Mouse (Mus musculus): ENCODE measurements around the gene Sprr2h.

DNA sequence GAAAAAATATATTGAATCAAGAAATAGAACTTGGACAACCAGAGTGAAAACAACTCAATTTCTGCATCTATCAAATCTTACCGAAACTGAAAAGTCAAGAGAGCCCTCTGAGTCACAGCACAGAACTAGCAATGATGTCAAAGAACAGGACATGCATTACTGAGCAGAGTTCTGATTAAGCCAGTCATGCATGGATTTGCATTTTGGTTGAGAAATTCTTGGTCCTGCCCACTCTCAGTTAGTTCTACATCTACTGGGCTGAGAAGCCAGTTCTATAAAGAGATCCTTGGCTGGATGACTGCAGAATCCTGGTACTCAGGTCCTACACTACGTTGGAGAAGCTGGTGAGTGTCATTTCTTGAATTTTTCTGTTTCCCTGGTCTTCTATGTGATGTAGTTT, 11.9 kb upstream of the Sprr2h start:
- TF ChIP-seq CTCF (IDR thresholded peaks at IDR 0.05 in 2 of 3, conservative IDR thresholded peaks at IDR 0.05 in 1 of 3; ENCODE audit: control insufficient read depth in 1 of 3, insufficient read depth in 1 of 3, low read depth in 2 of 3, low read length in 3 of 3, poor library complexity in 1 of 3, severe bottlenecking in 1 of 3) (no peak), MAX (IDR thresholded peaks at IDR 0.05; ENCODE audit: low read length) (no peak), POLR2A (IDR thresholded peaks at IDR 0.05; ENCODE audit: control insufficient read depth in 1 of 2, insufficient read depth in 1 of 2, low read depth in 1 of 2, low read length in 2 of 2, poor library complexity in 1 of 2) (no peak), E2F4 (IDR thresholded peaks at IDR 0.05; ENCODE audit: borderline replicate concordance, low read depth, low read length) (no peak), GATA1 (IDR thresholded peaks at IDR 0.05; ENCODE audit: low read depth, low read length) (no peak), EP300 (IDR thresholded peaks at IDR 0.05; ENCODE audit: low read depth in 1 of 2, low read length in 2 of 2) (no peak)

Data from MEL (cell line).